Mouse (Mus musculus) kidney, adult 2 months (tissue): ENCODE results near the gene Ythdf2.

ENCODE experiments used
- CTCF ChIP-seq: fragments of 200-500 bp; conservative IDR thresholded peaks from 2 replicates; pipeline ENCODE4 v1.5.1; 2011; ENCODE audit warnings: low read depth, mild to moderate bottlenecking, control low read depth, low read length, moderate library complexity, mixed read lengths; ENCODE audit not compliant: insufficient read depth, insufficient read length
- POLR2A ChIP-seq: fragments of 200-500 bp; IDR thresholded peaks from one replicate; pipeline ENCODE4 v1.6.1; 2011; ENCODE audit warnings: low read depth, low read length, control low read depth

DNA sequence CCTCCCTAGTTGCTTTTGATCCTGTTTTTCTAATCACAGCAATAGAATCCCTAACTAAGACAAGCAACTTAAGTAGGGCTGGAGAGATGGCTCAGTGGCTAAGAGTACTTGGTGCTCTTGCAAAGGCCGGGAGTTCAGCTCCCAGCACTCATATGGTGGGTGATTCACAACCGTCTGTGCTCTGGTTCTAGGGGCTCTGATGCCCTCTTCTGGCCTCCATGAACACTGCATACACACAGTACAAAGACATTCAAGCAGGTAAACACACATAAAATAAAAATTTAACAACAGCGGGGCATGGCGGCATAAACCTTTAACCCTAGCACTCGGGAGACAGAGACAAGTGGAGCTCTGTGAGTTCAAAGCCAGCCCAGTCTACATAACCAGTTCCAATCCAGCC is 65.9 kb downstream of the Ythdf2 start:
- TF ChIP-seq CTCF (peak; percentile 26; the same call in 1 of the 2 replicates), POLR2A (no peak)
